Mouse (Mus musculus) natural killer cell, adult 2 months (primary cell): ENCODE measurements at regions not wholly inside any gene's neighbourhood (a gene's known extent, or its start where the extent isn't known, plus 50 kb on each side); places are given as distances from the start of the nearest gene placed in this dataset.

ENCODE experiments used
- DNase-seq, 2 experiments: peaks; one replicate each; pipeline ENCODE4 v3.0.0; 2022; ENCODE audit warnings: low spot score in 2 of 2

DNA sequence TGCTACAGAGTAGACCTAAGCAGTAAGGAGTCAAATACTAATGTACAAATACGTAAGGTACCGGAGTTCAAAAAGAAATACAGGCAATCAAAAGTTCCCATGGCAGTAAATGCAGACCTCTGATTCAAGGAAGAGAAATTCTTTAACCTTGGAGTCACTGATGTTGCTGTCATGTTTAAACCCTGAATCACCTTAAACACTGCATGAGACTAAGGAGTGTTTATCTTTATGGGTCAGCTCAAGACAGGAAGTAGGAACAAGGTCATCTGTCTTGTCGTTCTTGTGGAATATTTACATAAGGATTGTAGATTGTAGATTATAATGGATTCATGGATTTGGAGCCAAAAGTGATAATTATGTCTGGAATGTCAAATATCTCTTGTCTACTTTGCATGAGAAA, 1708.7 kb upstream of the Slc10a2 start:
- no peak for DNase-seq

DNA sequence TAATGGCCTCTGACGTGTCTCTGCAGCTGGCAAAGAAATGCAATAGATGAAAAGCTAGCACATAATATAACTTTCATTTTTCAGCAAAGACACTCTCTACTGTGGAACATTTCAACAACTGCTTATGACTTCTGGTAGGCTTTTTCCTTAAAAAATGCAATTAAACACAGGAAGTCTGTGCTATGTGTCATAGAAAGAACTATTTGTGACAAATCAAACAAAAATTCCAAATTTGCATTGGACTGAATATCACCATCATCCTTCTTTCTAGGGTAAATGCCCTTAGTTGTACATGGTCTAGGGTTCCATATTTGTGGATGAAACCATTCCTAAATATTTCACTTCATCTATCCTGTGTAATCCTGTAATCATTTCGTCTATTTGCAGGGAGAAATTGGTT, 1702.0 kb upstream of the Slc10a2 start:
- no peak for DNase-seq

DNA sequence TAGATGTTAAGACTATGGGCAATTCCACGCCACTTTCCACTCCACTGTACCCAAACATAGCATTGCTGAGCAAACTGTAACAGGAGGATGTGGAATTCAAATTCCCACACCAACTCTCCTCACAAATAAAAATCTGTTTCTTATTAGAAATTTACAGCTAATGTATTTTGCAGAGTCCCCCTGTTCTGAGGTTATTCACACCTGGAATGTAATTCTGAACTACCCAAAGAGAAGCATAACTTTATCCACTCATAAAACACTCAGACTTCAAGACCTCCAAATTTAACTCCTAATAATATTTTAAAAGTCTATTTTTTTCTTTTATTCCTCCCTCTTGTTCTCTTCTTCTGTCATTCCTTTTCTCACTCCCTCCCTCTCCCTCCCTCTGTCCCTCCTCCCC, 1698.0 kb upstream of the Slc10a2 start:
- no peak for DNase-seq

DNA sequence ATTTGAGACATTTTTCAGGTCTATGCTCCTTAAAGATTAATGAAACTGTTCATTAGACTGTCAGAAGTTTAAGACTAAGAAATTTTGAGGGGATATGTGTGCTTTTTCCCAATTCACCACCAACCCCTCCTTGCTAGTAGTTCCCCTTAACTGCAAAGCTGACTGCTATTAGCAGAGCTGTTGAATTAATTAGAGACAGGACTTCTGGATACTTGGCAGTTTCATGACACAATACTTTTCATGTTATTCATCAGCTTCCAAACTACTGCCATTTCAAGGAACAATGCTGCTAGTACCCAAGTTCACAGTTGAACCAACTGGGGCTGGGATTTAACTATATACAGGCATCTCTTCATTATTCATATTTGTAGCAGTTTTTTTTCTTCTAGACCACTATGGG, 1695.9 kb upstream of the Slc10a2 start:
- no peak for DNase-seq

DNA sequence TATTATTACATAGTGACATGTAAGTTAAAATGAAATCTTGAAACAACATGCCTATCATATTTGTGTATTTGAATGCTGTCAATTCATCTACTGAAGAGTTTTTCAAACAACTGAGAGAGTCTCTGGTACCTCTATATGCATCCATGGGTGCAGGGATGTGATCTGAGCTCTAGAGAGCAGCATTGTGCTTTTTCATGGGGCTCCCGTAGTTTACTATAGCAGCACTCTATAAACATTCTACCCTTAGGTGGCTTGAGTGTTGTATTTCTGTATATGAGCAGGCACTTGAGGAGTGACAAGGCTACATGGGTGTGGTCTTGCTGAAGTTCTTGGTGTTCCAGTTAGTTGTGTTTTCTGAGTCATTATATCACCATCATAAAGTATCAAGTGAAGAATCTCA, 1683.9 kb upstream of the Slc10a2 start:
- no peak for DNase-seq

DNA sequence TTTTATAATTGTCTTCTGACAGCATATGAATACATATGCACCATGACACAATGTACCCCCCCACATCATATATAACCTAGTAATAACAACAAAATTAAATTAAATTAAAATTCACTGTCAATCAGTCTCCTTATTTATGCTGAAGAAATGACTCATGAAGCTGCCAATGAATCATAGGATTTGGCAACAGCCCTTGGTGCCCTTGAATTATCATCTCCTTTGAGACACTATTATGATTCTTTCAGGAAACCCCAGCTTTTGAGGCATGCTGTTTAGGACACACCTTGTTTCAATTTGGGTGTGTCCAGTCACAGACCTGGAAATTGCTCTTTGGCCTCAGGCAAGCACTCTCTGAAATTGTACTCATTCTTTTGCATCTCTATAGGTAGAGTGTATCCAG, 1675.8 kb upstream of the Slc10a2 start:
- no peak for DNase-seq

DNA sequence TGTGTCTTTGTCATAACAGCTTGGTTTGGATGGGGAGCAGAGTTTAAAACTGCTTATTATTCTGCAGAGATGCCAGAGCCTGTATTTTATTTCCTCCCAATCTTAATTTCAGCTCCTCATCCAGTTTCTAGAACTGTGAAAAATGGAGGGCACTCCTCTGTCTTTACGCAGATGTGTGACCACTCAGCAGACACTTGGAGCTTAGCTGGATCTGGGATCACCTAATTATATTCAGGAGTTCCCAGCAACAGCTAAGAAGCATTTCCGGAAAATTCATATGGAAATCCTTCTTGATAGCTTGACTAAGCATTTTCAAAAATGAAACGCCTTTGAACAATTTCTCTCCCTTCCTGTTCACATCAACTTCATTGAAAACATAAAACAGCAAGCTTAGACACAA, 1670.0 kb upstream of the Slc10a2 start:
- no peak for DNase-seq

DNA sequence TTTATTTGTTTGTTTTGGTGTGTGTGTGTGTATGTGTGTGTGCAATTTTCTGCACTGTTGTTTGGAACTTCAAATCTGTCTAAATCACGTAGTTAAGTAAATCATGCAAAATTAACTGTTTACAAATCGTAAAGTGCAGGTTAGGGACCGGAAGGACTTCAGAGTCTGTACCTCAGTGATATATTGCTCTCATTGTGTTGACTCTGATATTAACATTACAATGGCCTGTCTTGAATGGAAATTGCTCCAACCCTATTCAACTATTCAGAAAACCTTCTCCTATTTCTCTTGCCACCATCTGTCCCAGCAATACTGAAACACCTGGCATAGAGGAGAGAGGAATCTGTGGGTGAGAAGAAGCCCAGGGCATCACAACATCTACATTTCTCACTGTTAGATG, 1624.4 kb upstream of the Slc10a2 start:
- DNase-seq = no peak

DNA sequence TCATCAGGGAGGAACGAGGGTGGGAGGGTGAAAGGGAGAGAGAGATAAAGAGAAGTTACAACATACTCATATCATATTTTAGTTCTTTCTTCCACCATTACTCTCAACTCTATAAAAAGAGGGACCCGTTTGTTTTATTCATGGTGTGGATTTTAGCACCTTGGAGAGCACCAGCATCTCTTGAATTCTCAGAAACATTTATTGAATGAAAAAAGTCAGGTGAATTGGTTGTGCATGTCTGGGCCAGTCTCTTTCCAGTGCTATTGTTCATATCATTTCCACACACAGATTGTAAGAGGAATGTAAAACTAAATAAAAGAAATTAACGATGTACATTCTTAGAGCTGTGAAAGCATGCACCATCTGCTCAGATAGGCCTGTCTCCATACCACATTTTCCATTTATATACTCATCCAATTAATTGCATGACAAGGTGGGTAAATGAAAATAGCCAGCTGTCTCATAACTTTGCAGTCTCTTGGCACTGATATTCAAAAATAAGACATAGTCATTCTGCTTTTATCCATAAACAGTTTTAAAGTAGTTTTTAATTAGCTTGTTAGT, 1603.8 kb upstream of the Slc10a2 start:
- DNase-seq = no peak

DNA sequence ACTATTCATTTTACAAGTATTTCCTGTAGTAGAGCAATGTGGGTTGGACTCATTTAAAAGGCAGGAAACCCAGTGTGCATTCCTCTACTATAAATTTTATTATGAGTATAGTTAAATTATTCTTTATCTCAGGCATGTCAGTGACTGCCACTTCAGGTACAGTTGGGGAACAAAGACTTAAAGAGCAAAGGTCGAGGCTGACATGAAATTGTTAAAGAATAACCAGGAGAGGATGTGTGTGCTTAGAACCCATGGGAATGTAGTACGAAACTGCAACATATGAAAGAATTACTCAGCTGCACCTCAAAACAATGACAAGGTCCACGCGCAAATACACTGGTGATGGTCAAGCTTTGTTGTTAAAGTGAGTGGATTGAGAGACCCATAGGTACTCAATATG, 1583.4 kb upstream of the Slc10a2 start:
- DNase-seq = no peak

DNA sequence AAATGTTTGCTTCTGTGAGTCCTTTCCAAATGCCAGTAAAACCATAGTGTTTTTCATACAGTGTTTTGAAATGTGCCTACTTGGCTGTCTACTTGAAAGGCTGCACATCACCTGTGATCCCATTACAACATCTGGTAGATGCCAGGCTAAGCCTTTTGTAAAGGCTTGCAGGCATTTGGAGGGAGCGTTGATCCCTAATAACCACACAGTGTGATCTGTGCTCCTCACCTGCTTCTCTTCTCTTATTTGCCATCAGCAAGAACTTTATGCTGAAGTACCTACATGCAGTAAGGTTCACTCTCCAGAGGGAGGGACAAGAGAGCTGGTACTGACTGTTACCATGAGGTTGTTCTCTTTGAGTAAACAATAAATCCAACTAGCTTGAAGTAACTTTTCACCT, 1553.7 kb upstream of the Slc10a2 start:
- DNase-seq = no peak

DNA sequence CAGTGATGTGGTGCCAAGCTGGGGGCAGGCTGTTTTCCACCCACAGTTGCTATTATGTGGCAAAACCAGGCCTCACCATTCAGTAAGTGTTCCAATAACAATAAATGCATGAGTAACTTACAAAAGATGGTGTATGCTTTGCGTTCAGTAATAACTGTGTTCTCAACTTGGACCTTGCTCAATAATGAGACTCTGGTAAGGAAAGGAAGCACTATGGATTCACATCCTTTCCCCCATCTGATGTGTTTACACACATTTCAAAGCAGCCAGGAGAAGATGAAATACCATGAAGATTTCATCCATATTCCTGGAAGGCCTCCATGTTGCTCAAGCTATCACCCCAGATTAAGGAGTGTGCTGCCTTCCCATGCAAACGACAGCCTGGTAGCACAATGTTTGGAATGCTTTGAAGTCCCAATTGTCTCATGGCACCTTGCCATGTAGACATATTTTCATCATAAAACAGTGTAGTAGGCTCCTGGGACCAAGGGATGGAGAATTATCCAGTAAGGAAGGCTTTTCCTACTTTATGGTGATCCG, 1552.4 kb upstream of the Slc10a2 start:
- DNase-seq = no peak

DNA sequence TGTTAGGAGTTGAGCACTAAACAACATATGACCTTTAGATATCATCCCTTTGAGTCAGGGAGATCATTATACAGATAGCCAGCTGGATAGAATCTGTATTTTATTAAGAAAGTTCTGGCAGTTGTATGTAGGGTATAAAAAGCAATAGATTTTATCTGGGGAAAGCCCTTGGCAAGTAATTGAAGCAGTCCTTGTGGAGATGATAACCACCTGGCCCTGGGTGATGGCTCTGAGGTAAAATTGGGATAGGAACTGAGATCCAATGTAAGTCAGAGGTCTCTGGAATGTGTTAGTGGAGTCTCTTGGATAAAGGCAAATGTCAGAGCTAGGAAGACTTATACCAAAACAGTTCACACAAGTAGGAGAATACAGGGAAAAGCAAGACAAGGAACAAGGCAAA, 1547.0 kb upstream of the Slc10a2 start:
- no peak for DNase-seq

DNA sequence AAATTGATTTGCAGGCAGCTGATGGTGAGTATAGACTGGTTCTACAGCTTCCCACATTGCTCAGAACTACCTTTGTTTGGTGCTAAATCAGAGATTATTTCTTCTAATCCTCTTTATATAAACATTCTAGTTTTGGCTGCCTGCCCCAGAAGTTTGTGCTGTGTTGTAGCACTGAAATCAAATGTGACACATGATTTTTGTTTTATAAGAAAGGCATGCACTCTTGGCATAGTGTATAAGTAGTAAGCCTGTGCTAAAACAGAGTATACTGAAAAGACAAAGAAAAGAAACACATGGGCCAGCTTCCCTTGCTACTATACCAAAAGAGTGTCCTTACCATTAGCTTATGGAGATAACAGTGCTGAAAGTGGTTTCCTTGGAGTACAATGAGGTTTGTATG, 1542.9 kb upstream of the Slc10a2 start:
- no peak for DNase-seq

DNA sequence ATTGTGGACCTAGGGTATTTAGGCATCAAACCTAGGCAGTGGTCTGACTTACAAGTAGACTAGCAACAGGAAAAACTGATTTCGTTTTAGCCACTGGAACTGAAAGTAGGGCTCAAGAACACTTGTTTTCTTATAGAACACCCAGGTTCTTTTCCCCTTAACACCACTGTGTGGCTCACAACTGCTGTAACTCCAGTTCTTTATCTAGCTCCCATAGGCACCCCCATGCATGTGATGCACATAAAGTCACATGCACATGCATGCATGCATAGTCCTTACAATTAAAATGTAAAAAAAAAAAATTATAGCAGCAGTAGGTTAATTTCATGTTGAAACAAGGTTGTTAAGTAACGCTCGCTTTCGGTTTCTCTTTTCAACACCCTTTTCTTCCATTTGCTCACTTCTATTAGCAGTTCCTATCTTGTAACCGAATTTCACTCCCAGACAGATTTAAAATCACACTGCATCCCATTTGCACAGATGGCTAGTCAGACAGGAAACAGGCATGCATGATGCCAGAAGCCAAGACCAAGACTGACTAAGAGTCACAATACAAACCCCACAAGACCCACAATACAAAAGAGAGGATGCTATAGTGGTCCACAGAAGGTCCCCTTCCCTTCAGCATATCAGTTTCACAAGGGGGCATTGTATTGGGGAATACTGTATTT, 1540.3 kb upstream of the Slc10a2 start:
- no peak for DNase-seq

DNA sequence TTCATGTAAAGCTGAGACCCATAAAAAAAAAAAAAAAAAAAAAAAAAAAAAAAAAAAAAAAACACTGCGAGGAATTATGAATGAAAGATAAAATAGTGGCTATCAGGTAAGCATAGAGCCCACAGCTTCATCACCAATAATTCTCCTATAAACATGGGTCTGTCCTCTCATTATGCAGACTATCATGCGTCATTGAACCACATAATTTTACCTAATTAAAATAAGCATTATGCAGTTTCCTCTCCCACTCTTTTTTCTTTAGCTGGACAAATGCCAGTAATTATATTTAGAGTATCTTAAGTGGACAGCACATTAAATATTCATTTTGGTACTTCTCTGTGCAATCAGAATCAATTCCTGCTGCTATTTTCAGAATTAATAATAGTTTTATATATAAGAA, 1539.2 kb upstream of the Slc10a2 start:
- no peak for DNase-seq

DNA sequence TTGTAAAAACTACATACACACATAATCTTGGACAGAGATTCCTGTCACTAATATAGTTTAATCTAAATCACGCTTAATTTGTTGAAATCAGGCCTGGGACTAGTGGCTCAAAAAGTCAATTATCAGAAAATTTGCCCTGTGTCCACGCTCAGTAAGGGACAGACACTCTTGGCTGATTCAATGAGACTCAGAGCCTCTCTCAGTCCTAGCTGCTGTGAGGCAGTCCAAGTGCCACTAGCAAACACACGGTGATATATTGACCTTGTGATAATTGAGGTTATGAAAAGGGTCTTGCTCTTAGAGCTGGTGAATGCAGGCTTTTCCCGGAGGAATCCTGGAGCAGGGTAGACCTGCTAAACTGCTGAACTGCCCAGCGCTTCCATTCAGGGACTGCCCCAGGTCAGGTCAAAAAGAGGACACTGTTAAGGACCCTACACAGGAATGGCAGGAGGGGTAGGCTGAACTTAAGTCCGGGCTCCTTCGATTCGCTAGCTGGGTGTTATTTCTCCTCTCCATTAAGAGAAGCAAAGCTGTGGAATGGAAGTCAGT, 1521.9 kb upstream of the Slc10a2 start:
- DNase-seq = no peak

DNA sequence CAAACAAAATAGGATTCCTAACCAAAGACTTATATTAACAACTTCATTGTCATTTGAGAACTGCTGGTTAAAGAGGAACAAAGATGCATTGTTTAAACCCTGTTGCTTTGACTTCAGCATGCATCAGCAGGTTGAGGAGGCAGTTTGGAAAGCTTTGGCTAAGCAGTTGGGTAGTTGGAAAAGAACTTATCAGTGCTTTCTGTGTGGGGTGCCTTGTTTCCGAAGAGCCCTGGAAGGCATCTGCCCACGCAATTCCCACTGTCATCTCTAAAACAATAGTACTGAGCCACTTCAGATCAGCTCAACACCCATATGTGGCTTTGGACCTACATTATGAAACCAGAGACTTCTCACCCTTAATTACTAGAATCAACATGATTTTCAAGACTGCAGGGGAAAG, 1503.7 kb upstream of the Slc10a2 start:
- no peak for DNase-seq

DNA sequence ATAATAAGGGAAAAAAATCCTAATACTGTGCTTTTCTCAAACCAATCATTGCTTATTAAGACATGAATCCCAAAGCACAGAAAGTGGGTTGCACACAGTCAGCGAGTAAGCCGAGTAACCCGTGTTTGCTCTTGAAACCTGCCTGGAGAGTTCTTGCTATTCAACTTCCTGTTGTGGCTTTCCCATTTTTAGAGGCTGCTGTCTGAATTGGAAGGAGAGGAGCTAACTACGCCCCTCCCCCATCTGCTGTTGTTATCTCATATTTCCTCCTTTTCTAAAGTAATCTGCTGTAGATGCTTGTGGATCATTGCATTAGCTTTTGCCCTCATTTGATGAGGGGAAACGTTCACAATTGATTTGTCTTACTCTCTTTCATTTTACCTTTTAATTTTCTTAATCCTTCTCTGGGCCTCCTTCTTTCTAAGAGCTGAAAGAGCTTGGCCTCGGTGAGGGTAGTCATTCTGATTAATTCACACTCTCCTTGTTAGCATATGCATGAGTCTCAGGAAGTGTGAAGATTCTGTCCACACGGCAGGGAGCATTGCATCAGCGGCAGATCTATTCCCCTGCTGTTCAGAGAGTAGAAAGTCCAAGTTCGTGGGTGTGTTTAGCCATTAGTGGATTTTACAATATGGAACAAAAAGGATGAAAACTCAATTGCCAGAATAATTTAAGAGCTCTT, 1501.8 kb upstream of the Slc10a2 start:
- DNase-seq = no peak

DNA sequence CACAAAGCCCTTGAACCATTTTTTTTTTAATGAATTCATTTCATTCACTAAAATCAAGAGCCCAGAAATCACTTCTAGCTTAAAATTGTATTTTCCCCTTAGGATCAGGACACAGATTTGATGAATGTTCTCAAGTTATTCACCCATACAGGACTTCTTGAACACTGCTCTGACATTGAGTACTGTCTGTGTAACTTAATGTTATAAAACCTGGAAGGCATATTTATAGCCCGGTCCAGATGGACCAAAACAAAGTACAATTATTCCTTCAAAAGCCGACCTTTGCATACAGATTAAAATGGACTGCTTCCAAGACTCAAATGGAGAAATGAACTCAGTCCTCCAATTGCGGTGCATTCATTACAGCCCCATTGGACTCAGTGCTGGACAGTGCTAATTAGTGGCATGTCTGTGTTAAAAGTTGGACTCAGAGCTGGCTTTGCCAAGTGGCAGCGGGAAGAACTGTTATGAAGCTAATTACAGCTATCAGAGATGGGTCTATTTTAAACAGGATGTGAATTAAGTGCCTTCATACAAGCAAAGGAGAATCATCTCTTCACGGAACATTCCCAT, 1499.2 kb upstream of the Slc10a2 start:
- no peak for DNase-seq

DNA sequence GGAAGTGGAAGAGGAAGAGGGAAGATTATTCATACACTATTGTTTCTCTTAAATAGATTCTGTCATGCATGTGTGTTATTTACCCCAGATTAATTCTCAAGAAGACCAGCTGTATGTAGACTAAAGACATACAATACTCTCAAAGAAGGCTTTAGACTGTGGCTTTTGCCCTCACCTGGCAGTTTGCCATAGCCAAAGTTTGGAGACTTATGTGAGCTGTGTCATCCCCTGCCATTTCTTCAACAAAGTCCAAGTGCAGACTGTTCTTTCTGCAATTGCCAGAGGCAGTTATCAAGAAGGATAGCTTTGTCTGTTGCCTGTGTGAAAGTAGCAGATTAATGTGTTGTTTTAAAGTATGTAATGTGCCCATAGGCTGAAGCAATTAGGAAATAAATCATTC, 1485.0 kb upstream of the Slc10a2 start:
- DNase-seq = no peak

DNA sequence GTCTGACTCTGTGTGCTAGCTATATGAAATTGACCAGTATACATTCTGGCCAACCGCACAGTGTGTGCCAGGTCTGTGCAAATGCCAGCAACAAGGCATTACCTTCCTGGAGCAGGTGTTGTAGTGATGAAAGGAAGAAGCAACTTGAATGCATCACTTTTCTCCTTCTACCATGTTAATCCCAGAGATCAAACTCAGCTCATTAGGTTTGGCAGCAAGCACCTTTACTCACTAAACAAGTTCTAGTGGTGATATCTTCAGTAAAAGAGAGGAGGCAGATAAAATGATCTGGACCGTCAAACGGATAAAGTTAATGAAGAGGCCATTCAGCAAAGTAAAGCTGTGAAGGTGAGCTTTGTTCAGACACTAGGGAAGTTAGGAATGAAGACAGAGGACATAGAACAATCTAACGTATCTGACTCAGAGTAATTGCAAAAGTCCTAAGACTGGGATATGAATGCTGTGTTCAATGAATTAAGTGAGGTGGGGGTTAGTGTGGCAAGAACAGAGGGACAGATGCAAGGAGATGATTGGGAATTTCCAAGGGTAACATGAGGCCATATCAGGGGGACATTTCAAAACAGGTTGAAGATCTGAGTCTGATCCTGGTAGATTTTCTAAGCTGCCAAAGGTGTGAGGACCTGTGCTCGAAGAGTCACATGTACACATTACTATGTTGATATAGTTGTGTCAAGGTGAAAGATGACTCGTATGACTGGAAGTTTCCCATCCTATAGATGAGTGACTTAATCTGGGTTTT, 1478.4 kb upstream of the Slc10a2 start:
- no peak for DNase-seq
